Mouse (Mus musculus) neural tube, embryonic 12.5 days (tissue): ENCODE data around the gene Ccdc182. TPM values are rescaled to one million over a fixed set of nuclear protein-coding genes. Genes with fewer than 3 reads are reported as not detected.

Experiments used
- ATAC-seq: fragments of 200-750 bp; cut with Nextera tagmentation; 2 replicates; pipeline ENCODE4 v1.8.0; 2017; ENCODE audit warnings: low read depth, mild to moderate bottlenecking, moderate TSS enrichment, moderate library complexity; ENCODE audit not compliant: low FRiP score
- H3K27ac ChIP-seq: fragments of 300-500 bp; sonication (generic); 2 replicates; pipeline ENCODE4 v1.5.1; 2016
- H3K27me3 ChIP-seq: fragments of 300-500 bp; sonication (generic); replicated peaks from 2 replicates; pipeline ENCODE4 v1.6.1; 2016; ENCODE audit warnings: mild to moderate bottlenecking
- H3K36me3 ChIP-seq: fragments of 300-500 bp; sonication (generic); 2 replicates; pipeline ENCODE4 v1.6.1; 2016; ENCODE audit warnings: mild to moderate bottlenecking
- H3K4me1 ChIP-seq: fragments of 300-500 bp; sonication (generic); 2 replicates; pipeline ENCODE4 v1.6.1; 2016
- H3K4me2 ChIP-seq: fragments of 300-500 bp; sonication (generic); replicated peaks from 2 replicates; pipeline ENCODE4 v1.6.1; 2016; ENCODE audit warnings: mild to moderate bottlenecking
- H3K4me3 ChIP-seq: fragments of 300-500 bp; sonication (generic); 2 replicates; pipeline ENCODE4 v1.5.1; 2016
- H3K9ac ChIP-seq: fragments of 300-500 bp; sonication (generic); 2 replicates; pipeline ENCODE4 v1.6.1; 2016; ENCODE audit warnings: mild to moderate bottlenecking
- H3K9me3 ChIP-seq: fragments of 300-500 bp; sonication (generic); 2 replicates; pipeline ENCODE4 v1.6.1; 2016; ENCODE audit warnings: mild to moderate bottlenecking
- WGBS: fragments of 180-500 bp; shearing (Covaris S2); methylation state at CpG from one replicate; pipeline ENCODE4 v1.1.7; 2016; 5-methylcytosine and 5-hydroxymethylcytosine counted together
- polyA plus RNA-seq: library from polyadenylated mRNA; unstranded; fragments of >200 nt; fragmentation: Nextera tagmentation; extraction: Ambion mirVana; gene quantifications from 2 replicates; pipeline ENCODE4 v1.2.1, GENCODE M21; 2016

Gene Ccdc182
- polyA plus RNA-seq, 1 experiment from 2014 or later = 14.5 TPM

GRCm38 (mm10) chr11:88264889-88265288 is 29.0 kb upstream of the Ccdc182 start:
- H3K27ac ChIP-seq = no peak overlapping the region

DNA sequence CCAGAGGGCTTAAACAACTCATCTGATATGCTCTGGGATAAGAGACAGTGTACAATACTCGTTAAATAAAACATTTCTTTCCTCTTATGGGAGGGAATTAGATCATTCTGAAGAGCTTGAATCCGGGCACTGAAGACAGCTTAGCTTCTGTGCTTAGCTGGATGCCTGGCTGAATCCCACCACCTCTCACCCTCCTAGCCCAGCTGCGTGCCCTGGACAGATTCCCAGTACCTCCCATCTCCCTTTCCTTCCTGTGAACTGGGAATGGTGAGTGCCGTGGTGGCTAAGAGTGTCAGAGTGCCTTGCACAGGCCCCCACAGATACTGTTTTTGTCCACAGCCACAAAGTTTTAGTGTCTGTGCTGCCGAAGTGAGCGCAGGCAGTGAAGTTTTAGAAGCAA is 27.5 kb upstream of the Ccdc182 start:
- Histone ChIP-seq H3K36me3 (no peaks in the 10 kb centered on the region), H3K27me3 (no peaks in the 10 kb centered on the region), H3K27ac (no peak overlapping the region), H3K4me2 (no peak overlapping the region), H3K4me1 (peaks cover 11% of the 10 kb centered on the region), H3K4me3 (no peak overlapping the region), H3K9me3 (no peaks in the 10 kb centered on the region), H3K9ac (no peak overlapping the region)
- ATAC-seq = no peak
- WGBS = 69% methylated on average over 6 of the region's 6 CpGs

More at GRCm38 (mm10) chr11:88264889-88265288, 29.0 kb upstream of the Ccdc182 start:
- no peak for ATAC-seq
- peaks cover 14% of the 10 kb centered on the region for H3K4me1 ChIP-seq
- no peaks in the 10 kb centered on the region for H3K27me3 ChIP-seq
- H3K9me3 ChIP-seq = 0 out of 2 replicates have a peak, but pooled peaks cover 2% of the 10 kb centered on the region
- WGBS = 78% methylated on average over 5 of the region's 5 CpGs
- no peak overlapping the region for H3K9ac ChIP-seq
- no peak overlapping the region for H3K4me2 ChIP-seq
- no peak overlapping the region for H3K4me3 ChIP-seq
- no peaks in the 10 kb centered on the region for H3K36me3 ChIP-seq

DNA sequence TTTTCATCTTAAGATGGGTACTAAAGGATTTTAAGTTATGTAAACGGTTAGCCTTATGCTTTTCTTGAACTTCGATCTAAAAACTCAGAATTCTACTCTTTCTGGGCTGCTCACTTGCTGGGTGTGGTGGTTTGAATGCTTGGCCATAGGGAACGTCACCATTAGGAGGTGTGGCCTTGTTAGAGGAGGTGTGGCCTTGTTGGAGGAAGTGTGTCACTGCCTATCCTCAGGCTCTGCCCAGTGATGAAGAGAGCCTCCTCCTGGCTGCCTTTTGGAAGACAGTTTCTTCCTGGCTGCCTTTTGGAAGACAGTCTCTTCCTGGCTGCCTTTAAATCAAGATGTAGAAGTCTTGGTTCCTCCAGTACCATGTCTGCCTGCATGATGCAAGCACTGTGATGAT is 22.0 kb upstream of the Ccdc182 start:
- Histone ChIP-seq H3K4me3 (no peak overlapping the region), H3K9ac (no peak overlapping the region), H3K36me3 (no peaks in the 10 kb centered on the region), H3K9me3 (no peaks in the 10 kb centered on the region), H3K4me2 (no peak overlapping the region), H3K4me1 (peaks cover 39% of the 10 kb centered on the region), H3K27me3 (no peaks in the 10 kb centered on the region), H3K27ac (no peak overlapping the region)
- 64% methylated on average over 3 of the region's 3 CpGs for WGBS
- ATAC-seq = no peak

GRCm38 (mm10) chr11:88274111-88274879 is 19.6 kb upstream of the Ccdc182 start:
- no peaks in the 10 kb centered on the region for H3K27me3 ChIP-seq
- H3K27ac ChIP-seq = peak overlapping the region; percentile 88
- H3K9ac ChIP-seq = peak overlapping the region; percentile 33; the same call in 1 of the 2 replicates
- peak; percentile 16; the same call in 1 of the 2 replicates for ATAC-seq
- no peaks in the 10 kb centered on the region for H3K9me3 ChIP-seq
- peak overlapping the region; percentile 47 for H3K4me2 ChIP-seq
- no peaks in the 10 kb centered on the region for H3K36me3 ChIP-seq
- H3K4me1 ChIP-seq = peaks cover 62% of the 10 kb centered on the region
- H3K4me3 ChIP-seq = no peak overlapping the region
- 19% methylated on average over 23 of the region's 23 CpGs for WGBS

- 5% methylated on average over 13 of the region's 13 CpGs for WGBS
- Histone ChIP-seq H3K27me3 (no peaks in the 10 kb centered on the region), H3K27ac (peak overlapping the region; percentile 88), H3K9ac (no peak overlapping the region), H3K36me3 (no peaks in the 10 kb centered on the region), H3K4me1 (peaks cover 69% of the 10 kb centered on the region), H3K4me3 (no peak overlapping the region), H3K9me3 (no peaks in the 10 kb centered on the region), H3K4me2 (peak overlapping the region; percentile 47)
- ATAC-seq = peak; percentile 83
Observed at GRCm38 (mm10) chr11:88274901-88275498, 18.9 kb upstream of the Ccdc182 start.

- 32% methylated on average over 6 of the region's 6 CpGs for WGBS
- Histone ChIP-seq H3K4me3 (no peak overlapping the region), H3K9me3 (no peaks in the 10 kb centered on the region), H3K27me3 (no peaks in the 10 kb centered on the region), H3K4me2 (peak overlapping the region; percentile 47), H3K36me3 (no peaks in the 10 kb centered on the region), H3K4me1 (peaks cover 75% of the 10 kb centered on the region), H3K9ac (0 out of 2 replicates have a peak overlapping the region, but pooled peaks have one; percentile 17), H3K27ac (peak overlapping the region; percentile 88)
- ATAC-seq = 0 out of 2 replicates have a peak, but pooled peaks have one; percentile 8
Observed at GRCm38 (mm10) chr11:88275949-88276348, 17.9 kb upstream of the Ccdc182 start.

DNA sequence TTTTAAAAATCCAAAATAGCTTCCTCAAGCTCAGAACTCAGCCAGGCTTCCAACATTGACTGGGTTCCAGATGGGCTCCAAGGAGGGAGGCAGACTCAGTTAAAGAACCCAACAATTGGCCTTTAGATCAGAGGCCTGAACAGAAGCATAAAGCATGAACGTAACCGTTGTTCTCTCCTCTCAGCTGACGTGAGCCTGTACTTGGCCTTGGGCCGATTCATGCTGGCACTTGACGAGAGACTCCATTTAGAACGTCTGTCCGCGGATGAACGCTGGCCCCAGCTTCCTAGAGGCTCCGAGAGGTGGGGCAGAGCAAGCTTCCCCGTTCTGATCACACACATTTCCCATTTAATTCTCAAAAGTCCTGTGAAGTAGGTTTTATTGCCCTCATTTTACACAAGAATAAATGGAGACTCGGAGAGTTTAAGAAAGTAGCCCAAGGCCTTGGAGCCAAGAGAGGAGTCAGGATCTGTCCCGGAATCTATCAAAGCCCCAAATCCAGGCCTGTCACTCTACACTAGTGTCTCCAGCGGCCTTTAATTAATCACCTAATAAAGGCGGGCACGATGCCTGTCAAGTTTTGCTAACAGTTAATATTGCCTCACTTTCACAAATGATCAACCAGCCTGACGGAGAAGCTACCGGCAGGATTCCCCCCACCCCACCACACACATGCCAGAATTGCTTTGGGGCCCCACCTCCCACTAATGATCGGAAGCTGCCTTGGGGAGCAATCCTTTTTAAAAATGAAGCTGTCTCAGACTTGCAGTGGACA is 17.1 kb upstream of the Ccdc182 start:
- H3K27ac ChIP-seq = peak overlapping the region; percentile 88
- H3K27me3 ChIP-seq = no peaks in the 10 kb centered on the region
- H3K36me3 ChIP-seq = no peaks in the 10 kb centered on the region
- no peaks in the 10 kb centered on the region for H3K9me3 ChIP-seq
- H3K4me1 ChIP-seq = peaks cover 75% of the 10 kb centered on the region
- ATAC-seq = no peak
- no peak overlapping the region for H3K4me3 ChIP-seq
- WGBS = 15% methylated on average over 19 of the region's 19 CpGs
- H3K9ac ChIP-seq = no peak overlapping the region
- H3K4me2 ChIP-seq = no peak overlapping the region; the same call in 1 of the 2 replicates

DNA sequence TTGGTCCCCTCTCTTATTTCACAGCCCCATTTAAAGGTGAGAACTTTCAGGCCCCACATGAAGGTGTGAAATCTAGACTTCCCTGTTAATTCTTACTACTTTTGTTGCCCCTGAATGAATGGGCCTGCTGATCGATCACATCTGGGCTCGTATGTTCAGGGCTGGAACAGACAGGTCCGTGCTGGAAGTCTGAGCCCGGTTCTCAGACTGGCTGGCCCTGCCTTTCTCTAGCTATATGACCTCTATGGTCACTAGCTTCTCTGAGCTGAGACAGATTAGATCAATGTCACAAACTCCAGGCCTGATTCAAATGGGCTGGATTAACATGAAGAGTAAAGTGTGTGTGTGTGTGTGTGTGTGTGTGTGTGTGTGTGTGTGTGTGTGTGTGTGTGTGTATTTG is 14.9 kb upstream of the Ccdc182 start:
- no peak overlapping the region for H3K9ac ChIP-seq
- no peaks in the 10 kb centered on the region for H3K9me3 ChIP-seq
- no peak overlapping the region for H3K4me3 ChIP-seq
- WGBS = 24% methylated on average over 4 of the region's 4 CpGs
- no peak overlapping the region for H3K27ac ChIP-seq
- H3K36me3 ChIP-seq = no peaks in the 10 kb centered on the region
- no peak overlapping the region for H3K4me2 ChIP-seq
- H3K4me1 ChIP-seq = peaks cover 65% of the 10 kb centered on the region
- no peaks in the 10 kb centered on the region for H3K27me3 ChIP-seq
- ATAC-seq = no peak

- Histone ChIP-seq H3K36me3 (no peaks in the 10 kb centered on the region), H3K9me3 (no peaks in the 10 kb centered on the region), H3K27me3 (no peaks in the 10 kb centered on the region), H3K9ac (no peak overlapping the region), H3K4me1 (peaks cover 51% of the 10 kb centered on the region), H3K4me2 (no peak overlapping the region), H3K4me3 (no peak overlapping the region), H3K27ac (peak overlapping the region; percentile 21; the same call in 1 of the 2 replicates)
- peak; percentile 69 for ATAC-seq
- 13% methylated on average over 8 of the region's 8 CpGs for WGBS
Observed at GRCm38 (mm10) chr11:88280426-88280836, 13.4 kb upstream of the Ccdc182 start.

DNA sequence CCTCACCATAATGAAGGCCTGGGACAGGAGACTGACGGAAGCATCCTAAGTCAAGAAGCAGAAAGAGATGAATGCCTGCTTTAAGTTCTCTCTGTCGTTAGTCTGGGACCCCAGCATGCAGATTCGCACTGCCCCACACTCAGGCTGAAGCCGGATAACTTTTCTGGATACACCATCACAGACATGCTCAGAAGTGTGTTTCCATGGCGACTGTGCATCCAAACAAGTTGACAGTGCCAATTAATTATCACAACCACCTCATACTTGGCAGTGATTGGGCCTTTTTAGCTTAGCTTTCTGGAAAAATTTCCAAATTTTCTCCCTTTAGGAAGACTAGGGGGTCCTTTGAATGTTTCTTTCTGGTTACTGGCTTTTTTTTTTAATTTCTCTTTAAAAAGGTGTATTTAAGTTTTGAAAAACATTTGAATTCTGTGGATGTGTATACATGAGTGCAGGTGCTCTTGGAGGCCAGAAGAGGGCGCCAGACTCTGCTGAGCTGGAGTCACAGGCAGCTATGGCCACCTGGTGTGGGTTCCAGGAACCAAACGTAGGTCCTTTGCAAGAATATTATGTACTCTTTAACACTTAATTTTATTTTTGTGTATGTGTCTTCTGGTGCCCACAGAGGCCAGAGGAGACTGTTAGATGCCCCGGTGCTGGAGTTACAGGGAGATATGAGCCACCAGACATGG is 12.3 kb upstream of the Ccdc182 start:
- Histone ChIP-seq H3K36me3 (no peaks in the 10 kb centered on the region), H3K27ac (no peak overlapping the region; the same call in 1 of the 2 replicates), H3K4me2 (no peak overlapping the region), H3K9me3 (no peaks in the 10 kb centered on the region), H3K4me1 (peaks cover 47% of the 10 kb centered on the region), H3K27me3 (no peaks in the 10 kb centered on the region), H3K9ac (no peak overlapping the region), H3K4me3 (no peak overlapping the region)
- 54% methylated on average over 8 of the region's 8 CpGs for WGBS
- ATAC-seq = no peak

DNA sequence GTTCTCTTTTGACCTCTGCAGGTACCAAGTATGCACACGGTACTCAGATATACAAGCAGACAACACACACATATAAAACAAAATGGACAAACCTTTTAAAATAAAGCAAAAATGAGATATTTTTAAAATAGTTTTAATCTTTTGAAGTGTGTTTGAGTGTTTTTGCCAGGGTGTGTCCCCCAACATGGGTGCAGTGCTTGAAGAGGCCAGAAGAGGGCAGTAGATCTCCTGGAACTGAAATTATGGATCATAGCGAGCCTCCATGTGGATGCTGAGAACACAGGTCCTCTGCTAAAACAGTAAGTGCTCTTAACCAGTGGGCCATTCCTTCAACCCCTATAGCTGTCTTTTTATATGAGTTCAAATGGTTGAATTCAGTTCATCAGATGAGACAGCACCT is 11.3 kb upstream of the Ccdc182 start:
- Histone ChIP-seq H3K9me3 (no peaks in the 10 kb centered on the region), H3K4me1 (peaks cover 37% of the 10 kb centered on the region), H3K4me3 (no peak overlapping the region), H3K4me2 (no peak overlapping the region), H3K27ac (no peak overlapping the region), H3K36me3 (no peaks in the 10 kb centered on the region), H3K9ac (no peak overlapping the region), H3K27me3 (no peaks in the 10 kb centered on the region)
- ATAC-seq = no peak
- 100% methylated on average over 2 of the region's 2 CpGs for WGBS
